Mouse (Mus musculus) left cerebral cortex, adult 9 months (tissue): ENCODE measurements around the gene Lsg1.

ENCODE experiments used
- DNase-seq, 2 experiments: peaks; one replicate each; pipeline ENCODE4 v3.0.0; 2022; ENCODE audit warnings: low spot score in 2 of 2

Lsg1 gene

GRCm38 (mm10) chr16:30518635-30519034, 68.8 kb downstream of the Lsg1 start:
- DNase-seq = no peak

GRCm38 (mm10) chr16:30517666-30518283, 69.6 kb downstream of the Lsg1 start:
- no peak for DNase-seq

- DNase-seq = no peak
These were observed 70.4 kb downstream of the Lsg1 start for GRCm38 (mm10) chr16:30516993-30517392.

- DNase-seq = no peak
These were observed 72.0 kb downstream of the Lsg1 start for GRCm38 (mm10) chr16:30515418-30515817.

- peak in 1 of 2 experiments; percentile 34 for DNase-seq
These were observed 74.1 kb downstream of the Lsg1 start for GRCm38 (mm10) chr16:30513050-30514024.

- no peak for DNase-seq
These were observed 74.9 kb downstream of the Lsg1 start for GRCm38 (mm10) chr16:30512375-30513049.

GRCm38 (mm10) chr16:30511563-30512340, 75.6 kb downstream of the Lsg1 start:
- no peak for DNase-seq

GRCm38 (mm10) chr16:30510504-30511451, 76.6 kb downstream of the Lsg1 start:
- peak in 1 of 2 experiments; percentile 84 for DNase-seq
